Mouse (Mus musculus): ENCODE measurements around the gene Glce. TPM values are rescaled to one million over a fixed set of nuclear protein-coding genes. Genes with fewer than 3 reads are reported as not detected.

Glce gene
- total RNA-seq, 2 experiments from 2014 or later: 28.5 to 31.1 TPM

- intact Hi-C loops (cut with DNase I): loop anchor here (10.0 kb wide), 1 partner anchor 161 kb away; no protein-coding TSS in a partner anchor
- DNase-seq (ENCODE audit: low spot score in 2 of 2): no peak
These were observed 3.6 kb upstream of the Glce start for GRCm38 (mm10) chr9:62125986-62126575.

- intact Hi-C loops (cut with DNase I): loop anchor here (5.0 to 10.0 kb wide), 2 partner anchors 118 to 159 kb away; no protein-coding TSS in a partner anchor
- no peak for DNase-seq (ENCODE audit: low spot score in 2 of 2)
These were observed 1.8 kb upstream of the Glce start for GRCm38 (mm10) chr9:62124266-62124665.

- intact Hi-C loops (cut with DNase I): loop anchor here (2.0 to 10.0 kb wide), 3 partner anchors 83 to 159 kb away; no protein-coding TSS in a partner anchor
- DNase-seq (ENCODE audit: low spot score in 2 of 2): no peak
These were observed 1.0 kb upstream of the Glce start for GRCm38 (mm10) chr9:62123496-62123895.

- peak; percentile 31 to 51 for DNase-seq (ENCODE audit: low spot score in 2 of 2)
- intact Hi-C loops (cut with DNase I): loop anchor here (2.0 to 10.0 kb wide), 3 partner anchors 81 to 157 kb away; no protein-coding TSS in a partner anchor
These were observed 656 bp downstream of the Glce start for GRCm38 (mm10) chr9:62121551-62122447.

GRCm38 (mm10) chr9:62118754-62119153 lies 3.7 kb downstream of the Glce start:
- DNase-seq (ENCODE audit: low spot score in 2 of 2): no peak
- intact Hi-C loops (cut with DNase I): no loop called here

- DNase-seq (ENCODE audit: low spot score in 2 of 2): no peak
- intact Hi-C loops (cut with DNase I): no loop called here
These were observed 6.6 kb downstream of the Glce start for GRCm38 (mm10) chr9:62115826-62116225.

- DNase-seq (ENCODE audit: low spot score in 2 of 2): no peak
- intact Hi-C loops (cut with DNase I): no loop called here
These were observed 25.9 kb downstream of the Glce start for GRCm38 (mm10) chr9:62096603-62097002.

- intact Hi-C loops (cut with DNase I): no loop called here
- no peak for DNase-seq (ENCODE audit: low spot score in 2 of 2)
These were observed 30.9 kb downstream of the Glce start for GRCm38 (mm10) chr9:62091604-62092003.

- DNase-seq (ENCODE audit: low spot score in 2 of 2): no peak
- intact Hi-C loops (cut with DNase I): no loop called here
These were observed 36.9 kb downstream of the Glce start for GRCm38 (mm10) chr9:62085548-62085947.

GRCm38 (mm10) chr9:62084896-62085295 lies 37.6 kb downstream of the Glce start:
- intact Hi-C loops (cut with DNase I): no loop called here
- DNase-seq (ENCODE audit: low spot score in 2 of 2): no peak

- intact Hi-C loops (cut with DNase I): no loop called here
- no peak for DNase-seq (ENCODE audit: low spot score in 2 of 2)
These were observed 39.5 kb downstream of the Glce start for GRCm38 (mm10) chr9:62082986-62083385.

- DNase-seq (ENCODE audit: low spot score in 2 of 2): no peak
- intact Hi-C loops (cut with DNase I): no loop called here
These were observed 40.9 kb downstream of the Glce start for GRCm38 (mm10) chr9:62081542-62081941.

- no peak for DNase-seq (ENCODE audit: low spot score in 2 of 2)
- intact Hi-C loops (cut with DNase I): no loop called here
These were observed 42.3 kb downstream of the Glce start for GRCm38 (mm10) chr9:62080028-62080760.

GRCm38 (mm10) chr9:62062234-62062633 lies 60.2 kb downstream of the Glce start:
- intact Hi-C loops (cut with DNase I): no loop called here
- DNase-seq (ENCODE audit: low spot score in 2 of 2): no peak

- intact Hi-C loops (cut with DNase I): no loop called here
These were observed 62.0 kb downstream of the Glce start for GRCm38 (mm10) chr9:62060431-62060830.

GRCm38 (mm10) chr9:62059941-62060340 lies 62.5 kb downstream of the Glce start:
- intact Hi-C loops (cut with DNase I): no loop called here

More at GRCm38 (mm10) chr9:62060431-62060830, 62.0 kb downstream of the Glce start:
- no peak for DNase-seq (ENCODE audit: low spot score in 2 of 2)

GRCm38 (mm10) chr9:62057881-62058506 lies 64.5 kb downstream of the Glce start:
- intact Hi-C loops (cut with DNase I): no loop called here
- no peak for DNase-seq (ENCODE audit: low spot score in 2 of 2)

More at GRCm38 (mm10) chr9:62059941-62060340, 62.5 kb downstream of the Glce start:
- DNase-seq (ENCODE audit: low spot score in 2 of 2): no peak

GRCm38 (mm10) chr9:62056206-62056605 lies 66.2 kb downstream of the Glce start:
- no peak for DNase-seq (ENCODE audit: low spot score in 2 of 2)
- intact Hi-C loops (cut with DNase I): no loop called here

- DNase-seq (ENCODE audit: low spot score in 2 of 2): no peak
- intact Hi-C loops (cut with DNase I): no loop called here
These were observed 71.7 kb downstream of the Glce start for GRCm38 (mm10) chr9:62050801-62051200.

GRCm38 (mm10) chr9:62049166-62049565 lies 73.3 kb downstream of the Glce start:
- intact Hi-C loops (cut with DNase I): no loop called here
- no peak for DNase-seq (ENCODE audit: low spot score in 2 of 2)
